Mouse (Mus musculus): ENCODE measurements around the gene Tubb2a.

Tubb2a gene

DNA sequence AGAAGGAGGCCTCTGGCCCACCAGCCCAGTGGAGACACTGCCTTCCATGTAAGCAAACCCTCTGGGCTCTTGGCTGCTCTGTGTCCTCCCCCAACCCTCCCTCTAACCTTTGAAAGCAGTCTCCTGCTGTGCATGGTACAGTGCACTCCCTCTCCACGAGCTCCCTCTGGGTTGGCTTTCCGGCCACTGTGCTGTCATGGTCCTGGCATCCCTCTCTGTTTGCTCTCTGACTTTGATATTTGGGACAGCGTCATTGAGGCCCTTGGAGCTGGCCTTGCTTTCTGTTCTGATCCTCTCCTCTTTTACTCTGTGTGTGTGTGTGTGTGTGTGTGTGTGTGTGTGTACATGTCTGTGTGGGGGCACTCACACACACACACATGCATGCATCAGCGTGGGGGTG, 23.4 kb downstream of the Tubb2a start:
- DNase-seq (ENCODE audit: low read depth, low spot score) = no peak

DNA sequence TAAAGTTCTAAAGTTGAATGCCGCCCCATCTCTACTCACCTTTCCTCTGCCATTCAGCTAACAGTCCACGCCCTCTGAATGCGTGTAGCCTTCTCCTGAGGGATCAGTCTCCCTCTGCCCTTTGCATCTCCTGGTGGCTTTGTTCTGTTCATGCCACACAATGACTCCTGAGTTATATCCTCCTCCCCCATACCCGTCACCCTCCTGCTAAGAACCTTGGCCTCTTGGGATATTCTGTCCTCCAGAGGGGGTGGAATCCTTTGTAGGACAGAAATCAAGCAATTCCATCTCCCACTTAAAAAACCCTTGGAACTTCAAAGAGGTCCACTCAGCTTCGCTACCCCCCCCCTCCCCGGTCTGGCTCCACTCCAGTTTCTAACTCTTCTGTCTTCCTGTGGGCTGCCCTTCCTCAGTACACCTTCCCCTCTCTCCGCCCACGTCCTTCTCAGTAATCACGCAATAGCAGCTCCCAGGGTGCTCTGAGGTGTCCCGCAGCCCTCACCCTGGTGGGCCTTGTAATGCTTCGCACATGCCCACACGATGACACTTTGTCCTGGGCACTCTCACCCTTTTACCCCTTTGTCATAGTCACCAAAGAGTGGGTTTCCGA, 24.0 kb downstream of the Tubb2a start:
- no peak for DNase-seq (ENCODE audit: low read depth, low spot score)

DNA sequence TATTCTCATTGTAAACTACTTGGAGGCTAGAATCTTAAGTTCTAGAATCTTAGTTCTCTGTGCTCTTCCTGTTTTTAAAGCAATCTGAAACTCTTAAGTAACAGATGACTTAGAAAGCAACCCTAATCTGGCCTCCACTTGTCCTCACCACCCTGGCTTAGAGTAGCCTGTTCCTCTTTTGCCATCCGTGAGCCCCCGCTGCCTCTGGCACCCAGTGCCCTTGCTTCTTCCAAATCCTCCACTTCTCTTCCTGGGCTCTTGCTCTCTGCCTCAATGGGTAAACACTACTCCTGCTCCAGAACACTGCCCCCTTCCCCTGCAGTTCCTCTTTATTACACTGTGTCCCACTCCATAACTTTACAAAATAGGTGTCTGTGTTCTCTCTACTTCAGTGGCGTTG, 26.1 kb downstream of the Tubb2a start:
- no peak for DNase-seq (ENCODE audit: low read depth, low spot score)

DNA sequence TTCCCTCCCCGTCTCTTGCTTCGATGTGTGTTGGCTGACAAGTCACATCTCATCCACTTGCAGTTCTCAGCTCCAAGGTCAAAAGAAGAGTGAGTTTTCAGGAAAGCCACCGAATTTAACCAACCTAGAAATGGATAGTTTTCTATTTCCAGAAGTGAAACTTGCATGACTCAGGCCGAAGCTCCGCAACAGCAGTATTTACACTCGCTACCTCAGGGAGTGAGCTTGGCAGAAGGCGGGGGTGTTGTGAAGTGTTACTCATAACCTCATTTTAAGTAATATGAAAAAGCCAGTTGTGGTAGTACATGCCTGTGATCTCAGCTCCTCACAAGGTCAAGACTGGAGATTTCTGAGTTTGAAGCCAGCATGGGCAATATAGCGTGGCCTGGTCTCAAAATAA, 27.3 kb downstream of the Tubb2a start:
- no peak for DNase-seq (ENCODE audit: low read depth, low spot score)

DNA sequence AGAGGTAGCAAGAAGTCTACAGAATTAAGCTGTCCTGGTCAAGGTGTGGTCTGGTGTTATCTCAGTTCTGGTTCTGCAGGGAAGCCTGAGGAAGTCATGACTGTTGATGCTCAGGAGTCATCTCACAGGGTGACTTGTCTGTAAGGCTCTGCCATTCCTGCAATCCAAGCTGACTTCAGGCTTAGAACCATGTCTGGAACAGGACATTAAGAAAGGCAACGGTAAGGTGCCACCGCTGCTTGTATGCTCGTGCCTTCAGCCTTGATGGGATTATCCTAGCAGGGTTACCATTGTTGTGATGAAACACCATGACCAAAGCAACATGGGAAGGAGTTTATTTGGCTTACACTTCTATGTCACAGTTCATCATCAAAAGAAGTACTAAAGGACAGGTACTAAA, 30.3 kb downstream of the Tubb2a start:
- no peak for DNase-seq (ENCODE audit: low read depth, low spot score)

DNA sequence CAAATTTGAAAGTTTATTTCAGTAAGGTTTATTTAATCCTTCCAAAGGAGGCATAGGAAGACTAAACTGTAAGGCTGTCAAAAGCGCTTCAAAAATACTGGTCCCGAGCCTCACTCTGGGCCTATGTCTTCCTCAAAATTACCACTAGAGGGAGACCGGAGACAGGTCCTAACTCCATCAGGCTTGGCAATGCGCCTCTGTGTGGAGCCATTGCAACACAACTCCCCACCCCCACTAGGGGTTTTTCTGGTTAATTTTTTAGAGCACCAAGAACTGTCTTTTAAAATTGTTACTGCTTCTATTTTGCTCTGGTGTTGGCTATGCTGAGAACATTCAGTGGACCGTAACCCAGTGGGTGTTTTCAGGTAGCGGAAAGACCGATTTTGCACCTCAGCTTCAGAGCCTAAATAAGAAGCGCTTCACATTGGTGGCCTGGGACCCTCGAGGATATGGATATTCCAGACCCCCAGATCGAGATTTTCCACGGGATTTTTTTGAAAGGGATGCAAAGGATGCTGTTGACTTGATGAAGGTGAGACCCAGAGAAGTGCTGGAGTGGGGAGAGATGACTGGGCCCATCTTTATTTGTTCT, 31.3 kb downstream of the Tubb2a start:
- DNase-seq (ENCODE audit: low read depth, low spot score) = peak; percentile 28

DNA sequence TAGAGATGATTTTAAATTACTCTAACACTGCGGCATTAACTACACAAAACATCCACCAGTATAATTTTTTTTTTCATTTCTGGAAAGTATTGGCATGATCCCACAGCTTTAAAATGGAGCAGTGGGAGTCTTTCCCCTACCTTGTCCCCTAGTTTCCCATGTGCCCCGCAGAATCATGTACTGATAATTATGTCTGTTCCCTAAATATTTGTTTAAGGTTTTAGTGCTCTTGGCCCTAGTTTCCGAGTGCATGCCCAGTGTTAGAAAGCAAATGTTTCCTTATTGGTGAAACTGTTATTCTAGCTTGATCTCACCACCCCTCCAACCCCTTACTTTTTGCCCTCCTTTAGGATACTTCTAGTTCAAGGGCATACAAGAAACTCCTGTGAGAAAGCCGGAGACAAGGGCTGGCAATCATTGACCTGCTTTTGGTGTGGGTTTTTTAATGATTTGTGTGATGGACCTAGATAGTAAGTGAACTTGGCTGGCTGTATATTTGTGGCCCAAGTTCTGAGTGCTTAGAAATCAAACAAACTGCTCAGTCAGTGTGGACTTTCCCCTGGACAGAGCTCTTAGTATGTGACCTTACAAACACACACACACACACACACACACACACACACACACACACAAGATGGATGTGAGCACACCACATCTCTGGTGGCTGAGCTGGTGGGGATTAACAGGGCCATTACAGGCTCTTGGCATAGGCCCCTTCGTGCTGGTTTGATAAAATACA, 32.1 kb downstream of the Tubb2a start:
- no peak for DNase-seq (ENCODE audit: low read depth, low spot score)

DNA sequence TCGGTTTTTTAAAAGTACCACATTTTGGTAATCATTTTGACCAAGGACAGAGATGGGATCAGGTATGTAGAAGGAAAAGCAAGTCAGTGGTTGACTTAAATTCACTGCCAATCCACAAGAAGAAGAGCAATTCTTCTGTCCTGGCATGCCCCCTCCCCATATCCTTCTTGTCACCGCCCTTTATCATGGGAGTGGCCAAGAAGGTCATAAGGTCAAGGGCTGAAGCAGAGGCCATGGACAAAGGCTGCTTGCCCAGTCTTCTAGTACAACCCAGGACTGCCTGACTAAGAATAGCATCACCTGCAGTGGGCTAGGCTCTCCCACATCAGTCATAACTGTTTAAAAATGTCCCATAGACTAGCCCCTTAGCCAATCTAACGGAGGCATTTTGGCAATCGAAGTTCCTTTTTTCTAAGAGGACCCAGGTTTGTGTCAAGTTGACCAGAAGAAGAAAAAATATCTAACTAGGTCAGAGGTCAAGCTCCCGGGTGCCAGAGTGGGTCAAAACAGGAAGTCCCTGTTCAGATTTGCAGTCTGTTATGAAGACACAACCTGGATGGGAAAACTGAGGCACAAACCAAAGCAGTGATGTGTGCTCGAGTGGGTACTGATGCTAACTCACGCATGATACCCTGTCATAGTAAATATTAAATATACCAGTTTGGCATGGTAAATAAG, 34.0 kb downstream of the Tubb2a start:
- DNase-seq (ENCODE audit: low read depth, low spot score) = no peak

DNA sequence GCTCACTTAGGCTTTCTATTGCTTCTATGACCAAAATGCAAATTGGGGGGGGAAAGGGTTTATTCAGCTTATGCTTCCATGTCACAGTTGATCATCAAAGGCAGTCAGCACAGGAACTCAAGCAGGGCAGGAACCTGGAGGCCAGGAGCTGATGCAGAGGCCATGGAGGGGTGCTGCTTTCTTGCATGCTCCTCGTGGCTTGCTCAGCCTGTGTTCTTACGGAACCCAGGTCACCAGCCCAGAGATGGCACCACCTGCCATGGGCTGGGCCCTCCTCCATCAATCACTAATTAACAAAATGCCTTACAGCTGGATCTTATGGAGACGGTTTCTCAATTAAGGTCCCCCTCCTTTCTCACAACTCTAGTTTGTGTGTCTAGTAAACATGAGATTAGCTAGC, 37.7 kb downstream of the Tubb2a start:
- no peak for DNase-seq (ENCODE audit: low read depth, low spot score)

DNA sequence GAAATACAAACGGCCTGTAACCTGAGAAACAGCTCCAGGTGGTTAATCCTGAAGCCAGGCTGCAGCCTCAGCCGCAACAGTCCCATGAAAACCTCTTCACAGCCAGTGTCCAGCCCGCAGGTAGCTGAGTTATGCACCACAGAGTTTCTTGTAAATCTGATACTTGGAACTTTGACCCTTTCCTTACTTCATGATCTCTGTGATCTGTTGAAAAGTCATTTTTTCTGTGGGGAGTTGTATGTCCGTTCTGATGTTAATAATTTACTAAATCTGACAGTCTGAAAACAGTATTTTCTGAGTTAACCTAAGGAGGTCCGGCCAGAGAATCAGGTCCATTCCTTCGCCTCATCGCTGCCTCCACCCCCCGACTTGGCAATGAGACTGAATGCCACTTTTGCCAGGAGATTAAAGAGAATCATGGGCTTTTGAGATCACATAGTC, 38.9 kb downstream of the Tubb2a start:
- DNase-seq (ENCODE audit: low read depth, low spot score) = no peak

DNA sequence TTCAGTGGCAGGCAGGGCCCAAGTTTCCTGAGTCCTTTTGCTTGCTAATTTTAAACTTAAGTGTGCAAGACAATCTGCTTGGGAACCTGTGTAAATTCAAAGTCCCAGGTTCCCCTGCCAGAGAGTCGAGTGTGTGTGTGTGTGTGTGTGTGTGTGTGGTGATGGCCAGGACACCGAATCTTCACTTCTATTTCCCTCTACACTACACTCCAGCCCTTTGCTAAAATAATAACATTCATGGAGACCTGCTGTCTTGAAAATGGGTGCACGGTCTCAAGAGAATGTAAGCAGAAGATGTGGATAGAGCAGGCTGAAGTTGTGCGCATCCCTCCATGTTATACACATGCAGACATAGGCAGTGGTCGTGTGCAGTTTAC, 39.8 kb downstream of the Tubb2a start:
- no peak for DNase-seq (ENCODE audit: low read depth, low spot score)

DNA sequence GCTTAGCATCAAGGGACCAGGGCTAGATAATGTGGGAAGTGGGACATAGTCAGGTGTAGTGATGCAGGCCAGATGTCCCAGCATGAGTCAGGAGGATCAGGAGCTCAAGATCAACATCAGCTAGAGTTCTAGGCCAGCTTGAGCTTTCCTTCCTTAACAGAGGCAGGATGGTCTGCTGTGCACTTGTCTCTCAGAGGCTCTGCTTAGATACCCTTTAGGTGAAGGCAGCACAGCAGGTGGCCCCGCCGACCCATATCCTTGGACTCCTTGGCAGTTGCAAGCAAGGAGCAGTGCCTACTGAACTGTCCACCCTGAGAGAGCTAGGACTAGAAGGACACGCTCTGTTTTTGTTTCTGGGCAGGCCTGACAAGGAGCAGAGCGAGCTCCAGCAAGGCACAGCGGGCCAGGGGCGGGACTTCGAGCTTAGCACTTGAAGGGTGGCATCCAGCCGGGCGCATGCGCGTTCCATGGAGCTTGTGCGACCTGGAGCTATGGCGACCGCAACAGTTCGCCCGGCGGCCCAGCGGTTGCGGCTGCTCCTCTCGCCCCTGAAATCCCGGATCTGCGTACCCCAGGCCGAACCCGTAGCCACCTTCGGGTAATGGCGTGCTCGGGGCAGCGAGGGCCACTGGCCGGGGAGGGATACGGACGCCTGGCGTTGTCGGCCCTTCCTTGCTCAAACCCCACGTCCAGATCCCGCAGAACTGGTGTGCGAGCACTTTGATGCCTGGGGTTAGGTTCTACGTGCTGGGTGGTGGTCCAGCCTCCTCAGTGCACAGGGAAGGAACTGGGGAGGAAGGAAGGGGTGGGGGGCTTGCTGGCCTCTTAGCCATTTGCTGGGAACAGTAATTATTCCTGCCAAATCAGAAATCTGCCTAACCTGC, 40.4 kb downstream of the Tubb2a start, which contains the start of gene Bphl:
Gene Bphl, plus strand, starts transcription at position 426 of the 884 bp plus-strand sequence.
- peak; percentile 75 for DNase-seq (ENCODE audit: low read depth, low spot score)

DNA sequence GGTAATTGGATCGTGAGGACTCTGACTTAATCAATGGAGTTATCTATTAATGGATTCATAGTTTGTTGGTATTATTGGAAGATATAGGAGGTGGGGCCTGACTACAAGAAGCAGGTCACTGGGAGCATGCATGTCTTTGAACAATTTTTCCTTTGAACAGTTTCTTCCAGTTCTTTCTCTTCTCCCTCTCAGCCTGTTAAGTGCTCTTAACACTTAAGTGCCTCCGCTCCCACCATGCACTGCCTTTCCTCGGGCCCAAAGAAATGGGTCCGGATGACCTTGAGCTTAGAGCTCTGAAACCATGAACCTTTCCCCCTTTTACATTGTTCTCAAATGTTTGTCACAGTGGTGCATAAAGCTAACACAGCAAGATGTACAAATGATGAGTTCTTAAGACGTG, 41.1 kb downstream of the Tubb2a start:
- no peak for DNase-seq (ENCODE audit: low read depth, low spot score)

DNA sequence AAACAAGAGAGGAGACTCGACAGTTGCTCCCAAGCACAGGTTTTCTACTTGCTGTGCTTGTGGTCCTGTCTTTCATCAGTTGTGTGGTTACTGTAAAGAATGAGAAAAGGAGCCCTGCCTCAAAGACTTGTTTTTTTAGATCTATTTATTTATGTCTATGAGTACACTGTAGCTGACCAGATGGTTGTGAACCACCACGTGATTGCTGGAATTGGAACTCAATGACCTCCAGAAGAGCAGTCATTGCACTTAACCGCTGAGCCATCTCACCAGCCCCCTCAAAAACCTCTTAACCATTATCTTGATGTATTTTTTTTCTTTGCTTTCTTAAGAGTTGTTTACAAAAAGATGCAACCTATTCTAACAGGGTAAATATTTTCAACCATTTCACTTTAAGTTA, 42.4 kb downstream of the Tubb2a start:
- DNase-seq (ENCODE audit: low read depth, low spot score) = no peak

DNA sequence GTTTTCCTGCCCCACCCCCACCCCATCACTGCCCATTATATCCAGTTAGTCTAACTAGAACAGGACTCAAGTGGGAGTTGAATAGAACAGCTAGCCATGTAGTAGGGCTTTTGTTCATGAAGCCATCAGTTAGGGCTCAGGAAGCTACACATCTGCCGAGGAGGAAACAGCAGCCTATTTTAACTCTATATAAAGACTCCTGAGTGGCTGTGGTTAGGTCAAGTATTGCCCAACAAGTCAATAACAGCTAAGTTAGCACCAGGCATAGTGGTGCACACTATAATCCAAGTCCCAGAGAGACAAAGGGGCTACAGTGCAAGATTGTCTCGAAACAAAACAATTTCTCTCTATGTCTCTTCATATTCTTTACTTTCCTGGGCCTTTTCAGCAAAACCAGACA, 45.8 kb downstream of the Tubb2a start:
- DNase-seq (ENCODE audit: low read depth, low spot score) = no peak
